Mouse (Mus musculus) neutrophil, adult 5-6 weeks (primary cell): ENCODE measurements around the gene Smtnl2. TPM values are rescaled to one million over a fixed set of nuclear protein-coding genes. Genes with fewer than 3 reads are reported as not detected.

Experiments
- total RNA-seq: library from RNA; stranded (forward); fragments of 200-1000 nt; gene quantifications from 2 replicates; pipeline ENCODE4 v1.2.3, GENCODE M21; 2017

Smtnl2 gene
- total RNA-seq, 1 experiment from 2014 or later = not detected

Other genes starting within 250 kb of the Smtnl2 start
- 0.74 and 2.2 TPM in 2 replicates for gene Gm43951, start 204.9 kb downstream of the Smtnl2 start, total RNA-seq
- 19.3 and 25.4 TPM in 2 replicates for gene 4933427D14Rik, start 204.3 kb downstream of the Smtnl2 start, total RNA-seq
- gene Txndc17, start 204.2 kb downstream of the Smtnl2 start, total RNA-seq = 26.3 and 28.5 TPM in 2 replicates
- gene Med31, start 196.1 kb downstream of the Smtnl2 start, total RNA-seq = 25.2 and 30.3 TPM in 2 replicates
- gene Slc13a5, start 144.5 kb downstream of the Smtnl2 start, total RNA-seq = 0.23 TPM in 1 of 2 replicates, not detected in the other
- 37.6 and 44.4 TPM in 2 replicates for gene Xaf1, start 110.1 kb downstream of the Smtnl2 start, total RNA-seq
- 0.35 TPM in 1 of 2 replicates, not detected in the other for gene Fbxo39, start 97.3 kb downstream of the Smtnl2 start, total RNA-seq
- gene Tekt1, start 49.3 kb downstream of the Smtnl2 start, total RNA-seq = not detected in 2 replicates
- gene Ggt6, start 23.8 kb upstream of the Smtnl2 start, total RNA-seq = not detected in 2 replicates
- gene Mybbp1a, start 29.6 kb upstream of the Smtnl2 start, total RNA-seq = 57.1 and 73.4 TPM in 2 replicates
- 15.7 and 19.3 TPM in 2 replicates for gene Spns2, start 78.2 kb upstream of the Smtnl2 start, total RNA-seq
- gene Spns3, start 138.8 kb upstream of the Smtnl2 start, total RNA-seq = 5.9 and 6.2 TPM in 2 replicates
- 33.2 and 35.5 TPM in 2 replicates for gene Ube2g1, start 195.6 kb upstream of the Smtnl2 start, total RNA-seq